Mouse (Mus musculus) erythroblast, embryonic 14.5 days (primary cell): Measurements from ENCODE around the gene Arvcf. TPM values are rescaled to one million over a fixed set of nuclear protein-coding genes. Genes with fewer than 3 reads are reported as not detected.

ENCODE experiments used
- H3K27me3 ChIP-seq: 2 replicates; pipeline ENCODE4 v1.6.1; 2012; ENCODE audit warnings: inconsistent platforms; ENCODE audit not compliant: control insufficient read depth
- H3K36me3 ChIP-seq: 2 replicates; pipeline ENCODE4 v1.6.1; 2012; ENCODE audit warnings: mild to moderate bottlenecking, inconsistent platforms; ENCODE audit not compliant: control insufficient read depth
- H3K4me1 ChIP-seq: 2 replicates; pipeline ENCODE4 v1.6.1; 2012; ENCODE audit warnings: inconsistent platforms; ENCODE audit not compliant: control insufficient read depth
- H3K4me3 ChIP-seq: replicated peaks from 2 replicates; pipeline ENCODE3; 2012; ENCODE audit warnings: moderate library complexity, mild to moderate bottlenecking, inconsistent platforms
- H3K9me3 ChIP-seq: 2 replicates; pipeline ENCODE4 v1.6.1; 2012; ENCODE audit warnings: low read length, inconsistent platforms, mixed read lengths; ENCODE audit not compliant: control insufficient read depth
- GATA1 ChIP-seq: IDR thresholded peaks from 2 replicates; pipeline ENCODE4 v1.6.1; 2012; ENCODE audit warnings: low read length, inconsistent platforms, mixed read lengths
- TAL1 ChIP-seq: IDR thresholded peaks from 3 replicates; pipeline ENCODE4 v1.6.1; 2012; ENCODE audit warnings: low read length, inconsistent platforms, mixed read lengths
- polyA plus RNA-seq: library from polyadenylated mRNA; stranded (reverse); fragments of >175 nt; gene quantifications from 2 replicates; pipeline ENCODE4 v1.2.3, GENCODE M21; 2012

Arvcf gene
- polyA plus RNA-seq, 1 experiment, result 0.84 TPM

- no peak for TF ChIP-seq GATA1
- no peak for TF ChIP-seq TAL1
- Histone ChIP-seq H3K36me3 (no peaks in the 10 kb centered on the region), H3K27me3 (no peaks in the 10 kb centered on the region), H3K4me3 (no peak overlapping the region), H3K4me1 (peaks cover 35% of the 10 kb centered on the region), H3K9me3 (no peaks in the 10 kb centered on the region)
Measured at GRCm38 (mm10) chr16:18383756-18384155, 35.8 kb downstream of the Arvcf start.

DNA sequence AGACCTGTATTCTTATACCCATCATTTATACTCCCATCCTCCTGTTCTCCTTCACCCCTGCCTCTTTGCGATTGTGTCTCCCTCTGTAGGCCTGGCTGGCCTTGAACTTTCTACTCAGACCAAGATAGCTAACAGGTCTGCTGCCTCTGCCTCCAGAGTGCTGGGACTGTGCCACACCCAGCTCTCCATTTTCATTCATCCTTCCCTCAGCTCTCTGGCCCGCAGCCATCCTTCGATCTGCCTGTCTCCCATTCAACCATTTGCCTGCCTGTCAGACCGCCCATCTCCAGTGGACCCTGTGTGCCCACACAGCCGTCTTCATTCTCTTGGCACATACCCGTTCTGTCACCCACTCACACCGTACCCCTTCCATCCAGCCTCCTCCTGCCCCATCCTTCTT is 36.2 kb downstream of the Arvcf start:
- Histone ChIP-seq H3K4me3 (no peak overlapping the region), H3K9me3 (no peaks in the 10 kb centered on the region), H3K27me3 (no peaks in the 10 kb centered on the region), H3K4me1 (peaks cover 40% of the 10 kb centered on the region), H3K36me3 (no peaks in the 10 kb centered on the region)
- TF ChIP-seq TAL1 (no peak), GATA1 (no peak)

- no peaks in the 10 kb centered on the region for H3K27me3 ChIP-seq
- no peaks in the 10 kb centered on the region for H3K9me3 ChIP-seq
- no peaks in the 10 kb centered on the region for H3K36me3 ChIP-seq
- H3K4me1 ChIP-seq, result peaks cover 44% of the 10 kb centered on the region
- H3K4me3 ChIP-seq, result no peak overlapping the region
- TF ChIP-seq GATA1 (no peak), TAL1 (no peak)
Measured at GRCm38 (mm10) chr16:18384659-18385058, 36.7 kb downstream of the Arvcf start.

GRCm38 (mm10) chr16:18385411-18385810 is 37.4 kb downstream of the Arvcf start:
- Histone ChIP-seq H3K27me3 (no peaks in the 10 kb centered on the region), H3K4me3 (no peak overlapping the region), H3K9me3 (no peaks in the 10 kb centered on the region), H3K36me3 (no peaks in the 10 kb centered on the region), H3K4me1 (peaks cover 51% of the 10 kb centered on the region)
- TF ChIP-seq GATA1 (no peak), TAL1 (no peak)

DNA sequence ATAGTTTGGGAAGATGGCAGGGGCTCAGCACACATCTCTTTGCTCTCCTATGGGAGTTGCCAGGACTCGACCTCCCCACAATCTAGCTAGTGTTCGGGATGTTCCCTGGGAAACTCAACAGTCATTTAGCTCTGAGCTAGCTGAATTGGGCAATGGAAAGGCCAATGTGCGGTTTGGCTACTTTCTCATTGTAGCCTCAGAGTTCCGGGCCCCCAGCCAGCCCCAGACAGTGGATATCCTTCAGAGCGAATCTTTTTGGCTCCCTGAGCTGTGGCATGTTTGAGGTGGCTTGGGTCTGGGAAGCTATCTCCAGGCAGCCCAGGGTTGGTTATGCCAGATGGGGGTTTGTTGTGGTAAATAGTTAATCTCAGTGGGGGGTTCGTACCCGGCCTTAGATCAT is 38.5 kb downstream of the Arvcf start:
- Histone ChIP-seq H3K36me3 (no peaks in the 10 kb centered on the region), H3K4me1 (peaks cover 60% of the 10 kb centered on the region), H3K9me3 (no peaks in the 10 kb centered on the region), H3K27me3 (no peaks in the 10 kb centered on the region), H3K4me3 (no peak overlapping the region)
- TF ChIP-seq GATA1 (no peak), TAL1 (no peak)

- Histone ChIP-seq H3K36me3 (no peaks in the 10 kb centered on the region), H3K9me3 (no peaks in the 10 kb centered on the region), H3K4me1 (peaks cover 66% of the 10 kb centered on the region), H3K27me3 (no peaks in the 10 kb centered on the region), H3K4me3 (no peak overlapping the region)
- TF ChIP-seq GATA1 (no peak), TAL1 (no peak)
Measured at GRCm38 (mm10) chr16:18386972-18387371, 39.0 kb downstream of the Arvcf start.

GRCm38 (mm10) chr16:18387704-18388582 is 40.0 kb downstream of the Arvcf start:
- no peak for TF ChIP-seq GATA1
- peak; percentile 25; the same call in 1 of the 3 replicates for TF ChIP-seq TAL1
- H3K4me3 ChIP-seq, result peak overlapping the region; percentile 26
- no peaks in the 10 kb centered on the region for H3K27me3 ChIP-seq
- no peaks in the 10 kb centered on the region for H3K36me3 ChIP-seq
- H3K9me3 ChIP-seq, result no peaks in the 10 kb centered on the region
- peaks cover 75% of the 10 kb centered on the region for H3K4me1 ChIP-seq

GRCm38 (mm10) chr16:18388583-18389435 is 40.8 kb downstream of the Arvcf start:
- Histone ChIP-seq H3K9me3 (no peaks in the 10 kb centered on the region), H3K27me3 (no peaks in the 10 kb centered on the region), H3K4me3 (no peak overlapping the region), H3K4me1 (peaks cover 81% of the 10 kb centered on the region), H3K36me3 (no peaks in the 10 kb centered on the region)
- TF ChIP-seq TAL1 (no peak), GATA1 (no peak)

DNA sequence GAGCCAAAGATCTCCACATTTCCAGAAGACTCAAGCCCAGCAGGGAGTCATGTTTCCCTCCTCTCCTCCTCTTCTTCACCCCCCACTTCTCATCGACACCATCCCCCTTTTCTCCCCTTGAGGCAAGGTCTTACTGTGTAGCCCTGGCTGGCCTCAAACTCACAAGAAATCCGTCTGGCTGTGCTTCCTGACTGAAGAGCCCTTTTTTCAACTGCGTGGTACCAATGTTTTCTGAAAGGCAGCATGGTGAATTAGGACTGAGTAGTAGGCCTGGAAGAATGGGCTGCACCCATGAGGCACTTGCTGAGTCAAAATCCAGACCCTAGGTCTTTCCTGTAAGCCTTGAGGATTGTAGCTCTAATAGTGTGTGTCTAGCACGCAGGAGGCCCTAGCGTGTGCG is 42.4 kb downstream of the Arvcf start:
- H3K27me3 ChIP-seq, result no peaks in the 10 kb centered on the region
- H3K36me3 ChIP-seq, result no peaks in the 10 kb centered on the region
- H3K4me3 ChIP-seq, result no peak overlapping the region
- TF ChIP-seq GATA1, result no peak
- TF ChIP-seq TAL1, result no peak
- peaks cover 85% of the 10 kb centered on the region for H3K4me1 ChIP-seq
- H3K9me3 ChIP-seq, result no peaks in the 10 kb centered on the region
